Mouse (Mus musculus) T-cell, adult 66 days (primary cell): ENCODE results near the gene Pheta1. TPM values are rescaled to one million over a fixed set of nuclear protein-coding genes. Genes with fewer than 3 reads are reported as not detected.

Experiments used
- total RNA-seq, 2 experiments: library from RNA; stranded (reverse); gene quantifications; 3 replicates in 1 of 2; 4 replicates in 1 of 2; pipeline ENCODE4 v1.2.4; 2023

Pheta1 gene
- total RNA-seq: 1 to 10 TPM; 5.0 to 6.6 TPM

GRCm38 (mm10) chr5:121848743-121849142, at the start of gene Pheta1:
Gene Pheta1, plus strand, starts transcription at chr5:121848984.

GRCm38 (mm10) chr5:121837441-121838340, 11.1 kb upstream of the Pheta1 start, which contains the start of gene Sh2b3:
Gene Sh2b3, minus strand, starts transcription at chr5:121837646.

Other genes starting within 250 kb of the Pheta1 start
- 10 to 100 TPM in 1 of 2 experiments, 1 to 10 TPM in 1; 10.0 to 14.7 TPM for gene Acad12, start 230.0 kb upstream of the Pheta1 start, total RNA-seq
- gene Acad10, start 188.5 kb upstream of the Pheta1 start, total RNA-seq: 10 to 100 TPM; 11.4 to 12.3 TPM
- gene Brap, start 188.4 kb upstream of the Pheta1 start, total RNA-seq: 100 to 1,000 TPM; 107 to 120 TPM
- 100 to 1,000 TPM in 1 of 2 experiments, 10 to 100 TPM in 1; 90.0 to 109 TPM for gene Atxn2, start 137.6 kb upstream of the Pheta1 start, total RNA-seq
- 10 to 100 TPM; 31.3 to 32.9 TPM for gene Sh2b3, start 11.3 kb upstream of the Pheta1 start, total RNA-seq
- gene Cux2, start 201.1 kb downstream of the Pheta1 start, total RNA-seq: not detected